Mouse (Mus musculus) heart, adult 2 months (tissue): ENCODE results near the gene Pold2.

Source experiments
- CTCF ChIP-seq: fragments of 200-600 bp; IDR thresholded peaks from 2 replicates; pipeline ENCODE4 v1.8.1; 2022; ENCODE audit warnings: antibody characterized with exemption, mild to moderate bottlenecking, moderate library complexity
- POLR2A ChIP-seq: fragments of 200-500 bp; IDR thresholded peaks from 2 replicates; pipeline ENCODE4 v1.6.1; 2011; ENCODE audit warnings: mild to moderate bottlenecking, low read depth, low read length, control low read depth; ENCODE audit not compliant: insufficient read depth

- TF ChIP-seq POLR2A (no peak), CTCF (no peak)
These were observed 50.2 kb downstream of the Pold2 start for GRCm38 (mm10) chr11:5827931-5828330.
